Mouse (Mus musculus): ENCODE results near the gene Swt1.
"Not testable (repeated sequence)": the region's sequence is repeated elsewhere in the genome, so short reads cannot be mapped to it uniquely, and the experiment has no call there.

Gene Swt1

GRCm38 (mm10) chr1:151428263-151429221 is at the start of gene Swt1, which contains the start of gene Trmt1l:
Gene Swt1 (minus strand): TSS chr1:151428455.
Gene Trmt1l (plus strand): TSS chr1:151428542.
- DNase-seq: peak; percentile 99

GRCm38 (mm10) chr1:151472386-151472785 is 44.1 kb upstream of the Swt1 start:
- DNase-seq: not testable (repeated sequence)

GRCm38 (mm10) chr1:151471429-151471828 is 43.2 kb upstream of the Swt1 start:
- DNase-seq: no peak

- DNase-seq: no peak
Measured at GRCm38 (mm10) chr1:151466571-151466970, 38.3 kb upstream of the Swt1 start.

GRCm38 (mm10) chr1:151464914-151465313 is 36.7 kb upstream of the Swt1 start:
- DNase-seq: no peak

GRCm38 (mm10) chr1:151461265-151461664 is 33.0 kb upstream of the Swt1 start:
- DNase-seq: peak; percentile 28

- DNase-seq: no peak
Measured at GRCm38 (mm10) chr1:151457087-151457486, 28.8 kb upstream of the Swt1 start.

GRCm38 (mm10) chr1:151451946-151452345 is 23.7 kb upstream of the Swt1 start:
- no peak for DNase-seq

- DNase-seq: no peak
Measured at GRCm38 (mm10) chr1:151450851-151451250, 22.6 kb upstream of the Swt1 start.

- DNase-seq: no peak
Measured at GRCm38 (mm10) chr1:151449866-151450265, 21.6 kb upstream of the Swt1 start.

- no peak for DNase-seq
Measured at GRCm38 (mm10) chr1:151435431-151435830, 7.2 kb upstream of the Swt1 start.

- DNase-seq: no peak
Measured at GRCm38 (mm10) chr1:151429316-151429715, 1.1 kb upstream of the Swt1 start.

- DNase-seq: no peak
Measured at GRCm38 (mm10) chr1:151427888-151428262, 380 bp downstream of the Swt1 start.

- peak; percentile 14 for DNase-seq
Measured at GRCm38 (mm10) chr1:151426947-151427600, 1.2 kb downstream of the Swt1 start.

- DNase-seq: no peak
Measured at GRCm38 (mm10) chr1:151422178-151422577, 6.1 kb downstream of the Swt1 start.

GRCm38 (mm10) chr1:151409827-151410226 is 18.4 kb downstream of the Swt1 start:
- DNase-seq: no peak

GRCm38 (mm10) chr1:151390029-151390428 is 38.2 kb downstream of the Swt1 start:
- DNase-seq: peak; percentile 46

GRCm38 (mm10) chr1:151377353-151377752 is 50.9 kb downstream of the Swt1 start:
- no peak for DNase-seq

GRCm38 (mm10) chr1:151372823-151373222 is 55.4 kb downstream of the Swt1 start:
- DNase-seq: no peak

- DNase-seq: no peak
Measured at GRCm38 (mm10) chr1:151371543-151371942, 56.7 kb downstream of the Swt1 start.

- DNase-seq: no peak
Measured at GRCm38 (mm10) chr1:151370573-151370972, 57.7 kb downstream of the Swt1 start.

GRCm38 (mm10) chr1:151368444-151368843 is 59.8 kb downstream of the Swt1 start:
- DNase-seq: no peak

GRCm38 (mm10) chr1:151367721-151368324 is 60.4 kb downstream of the Swt1 start:
- DNase-seq: no peak

All from lung, postnatal 10 days (tissue).